Mouse (Mus musculus) midbrain, embryonic 14.5 days (tissue): Measurements from ENCODE around the gene Btbd35f30. TPM values are rescaled to one million over a fixed set of nuclear protein-coding genes. Genes with fewer than 3 reads are reported as not detected.
"Not testable (repeated sequence)": the region's sequence is repeated elsewhere in the genome, so short reads cannot be mapped to it uniquely, and the experiment has no call there.

Source experiments
- ATAC-seq: fragments of 200-750 bp; cut with Nextera tagmentation; 2 replicates; pipeline ENCODE4 v1.8.0; 2017; ENCODE audit warnings: moderate number of reproducible peaks, moderate library complexity; ENCODE audit not compliant: low FRiP score, low TSS enrichment
- DNase-seq: peaks from one replicate; pipeline ENCODE4 v3.0.0-alpha.2; 2015
- H3K27ac ChIP-seq: fragments of 300-500 bp; sonication (generic); replicated peaks from 2 replicates; pipeline ENCODE4 v1.5.1; 2014; ENCODE audit warnings: mild to moderate bottlenecking, low read depth, low read length, moderate library complexity
- H3K27me3 ChIP-seq: fragments of 300-500 bp; sonication (generic); 2 replicates; pipeline ENCODE4 v1.6.1; 2014; ENCODE audit warnings: low read length, control low read depth, mixed read lengths; ENCODE audit not compliant: control insufficient read depth, insufficient read depth
- H3K36me3 ChIP-seq: fragments of 300-500 bp; sonication (generic); 2 replicates; pipeline ENCODE4 v1.6.1; 2014; ENCODE audit warnings: low read length, control low read depth; ENCODE audit not compliant: control insufficient read depth, insufficient read depth
- H3K4me1 ChIP-seq: fragments of 300-500 bp; sonication (generic); 2 replicates; pipeline ENCODE4 v1.6.1; 2014; ENCODE audit warnings: mild to moderate bottlenecking, antibody characterized with exemption, low read length, control low read depth; ENCODE audit not compliant: control insufficient read depth, insufficient read depth
- H3K4me2 ChIP-seq: fragments of 300-500 bp; sonication (generic); 2 replicates; pipeline ENCODE4 v1.6.1; 2014; ENCODE audit warnings: mild to moderate bottlenecking, low read length, moderate library complexity
- H3K4me3 ChIP-seq: fragments of 300-500 bp; sonication (generic); replicated peaks from 2 replicates; pipeline ENCODE4 v1.5.1; 2014; ENCODE audit warnings: low read depth, low read length
- H3K9ac ChIP-seq: fragments of 300-500 bp; sonication (generic); replicated peaks from 2 replicates; pipeline ENCODE4 v1.6.1; 2014; ENCODE audit warnings: mild to moderate bottlenecking, low read length, moderate library complexity
- H3K9me3 ChIP-seq: fragments of 300-500 bp; sonication (generic); 2 replicates; pipeline ENCODE4 v1.6.1; 2016; ENCODE audit warnings: low read length, control low read depth, mixed read lengths; ENCODE audit not compliant: control insufficient read depth
- WGBS: fragments of 180-500 bp; shearing (Covaris S2); extraction: QIAGEN DNeasy Blood & Tissue Kit; methylation state at CpG from one replicate; pipeline ENCODE4 v1.1.7; 2014; 5-methylcytosine and 5-hydroxymethylcytosine counted together
- polyA plus RNA-seq: library from polyadenylated mRNA; unstranded; fragments of >200 nt; fragmentation: Nextera tagmentation; extraction: Ambion mirVana; gene quantifications from 2 replicates; pipeline ENCODE4 v1.2.1, GENCODE M21; 2014

Btbd35f30 gene
- polyA plus RNA-seq: not detected in 2 replicates

GRCm38 (mm10) chrX:32894325-32894724, at the start of gene Btbd35f30:
Gene Btbd35f30 (plus strand): TSS chrX:32894625.
- not testable (repeated sequence) for H3K4me3 ChIP-seq, ATAC-seq
- no CpG with 5 or more reads among the region's 4 CpGs for WGBS

GRCm38 (mm10) chrX:32941468-32941867, 47.0 kb downstream of the Btbd35f30 start, which contains the start of gene Gm21789:
Gene Gm21789 (plus strand): TSS chrX:32941768.
- H3K9me3 ChIP-seq, ATAC-seq: not testable (repeated sequence)
- WGBS: no CpG with 5 or more reads among the region's 1 CpGs

More at GRCm38 (mm10) chrX:32894325-32894724, at the start of gene Btbd35f30:
- not testable (repeated sequence) for H3K27me3 ChIP-seq, H3K9me3 ChIP-seq, H3K9ac ChIP-seq, H3K4me2 ChIP-seq, DNase-seq, H3K27ac ChIP-seq, H3K4me1 ChIP-seq, H3K36me3 ChIP-seq

More at GRCm38 (mm10) chrX:32941468-32941867, 47.0 kb downstream of the Btbd35f30 start, which contains the start of gene Gm21789:
- H3K4me1 ChIP-seq, H3K9ac ChIP-seq, H3K27ac ChIP-seq, H3K4me2 ChIP-seq, DNase-seq, H3K4me3 ChIP-seq, H3K27me3 ChIP-seq, H3K36me3 ChIP-seq: not testable (repeated sequence)

Other genes with a start within 250 kb of the Btbd35f30 start
- gene Gm5926, start 243.9 kb upstream of the Btbd35f30 start, polyA plus RNA-seq: not detected in 2 replicates
- not detected in 2 replicates for gene Btbd35f21, start 168.5 kb upstream of the Btbd35f30 start, polyA plus RNA-seq
- gene Gm21789, start 47.1 kb downstream of the Btbd35f30 start, polyA plus RNA-seq: not detected in 2 replicates
- gene Btbd35f5, start 79.3 kb downstream of the Btbd35f30 start, polyA plus RNA-seq: not detected in 2 replicates